Mouse (Mus musculus) thymus, adult 18-20 months (tissue): ENCODE results near the gene Sspn.

ENCODE experiments used
- DNase-seq, 2 experiments: peaks; one replicate each; pipeline ENCODE4 v3.0.0; 2022; ENCODE audit warnings: mixed read lengths in 2 of 2

Sspn gene

GRCm38 (mm10) chr6:145931341-145931740, at the start of gene Sspn:
Gene Sspn, plus strand, starts transcription at chr6:145931641.
- no peak for DNase-seq

- DNase-seq, result no peak
Measured at GRCm38 (mm10) chr6:145883010-145883409, 48.4 kb upstream of the Sspn start.

- DNase-seq, result no peak
Measured at GRCm38 (mm10) chr6:145883668-145884067, 47.8 kb upstream of the Sspn start.

- no peak for DNase-seq
Measured at GRCm38 (mm10) chr6:145885069-145885468, 46.4 kb upstream of the Sspn start.

GRCm38 (mm10) chr6:145886277-145886676, 45.2 kb upstream of the Sspn start:
- DNase-seq, result no peak

- no peak for DNase-seq
Measured at GRCm38 (mm10) chr6:145887719-145888118, 43.7 kb upstream of the Sspn start.

GRCm38 (mm10) chr6:145891951-145892350, 39.5 kb upstream of the Sspn start:
- no peak for DNase-seq

GRCm38 (mm10) chr6:145892381-145893265, 38.8 kb upstream of the Sspn start:
- DNase-seq, result no peak

- peak in 1 of 2 experiments; percentile 7 for DNase-seq
Measured at GRCm38 (mm10) chr6:145893366-145894021, 37.9 kb upstream of the Sspn start.

GRCm38 (mm10) chr6:145894669-145895342, 36.6 kb upstream of the Sspn start:
- peak in 1 of 2 experiments; percentile 8 for DNase-seq

GRCm38 (mm10) chr6:145904169-145904568, 27.3 kb upstream of the Sspn start:
- no peak for DNase-seq

- no peak for DNase-seq
Measured at GRCm38 (mm10) chr6:145904616-145905015, 26.8 kb upstream of the Sspn start.

- no peak for DNase-seq
Measured at GRCm38 (mm10) chr6:145906096-145906890, 25.1 kb upstream of the Sspn start.

- DNase-seq, result no peak
Measured at GRCm38 (mm10) chr6:145909943-145910342, 21.5 kb upstream of the Sspn start.

GRCm38 (mm10) chr6:145910469-145911426, 20.7 kb upstream of the Sspn start:
- no peak for DNase-seq

- no peak for DNase-seq
Measured at GRCm38 (mm10) chr6:145912232-145912631, 19.2 kb upstream of the Sspn start.

GRCm38 (mm10) chr6:145915435-145915834, 16.0 kb upstream of the Sspn start:
- no peak for DNase-seq

- DNase-seq, result no peak
Measured at GRCm38 (mm10) chr6:145916401-145916800, 15.0 kb upstream of the Sspn start.

- DNase-seq, result no peak
Measured at GRCm38 (mm10) chr6:145918236-145918635, 13.2 kb upstream of the Sspn start.

GRCm38 (mm10) chr6:145923594-145923993, 7.8 kb upstream of the Sspn start:
- DNase-seq, result no peak

- DNase-seq, result peak in 1 of 2 experiments; percentile 7
Measured at GRCm38 (mm10) chr6:145934001-145934696, 2.7 kb downstream of the Sspn start.
